Mouse (Mus musculus): ENCODE results near the gene Ankrd22. TPM values are rescaled to one million over a fixed set of nuclear protein-coding genes. Genes with fewer than 3 reads are reported as not detected.

Ankrd22 gene
- 1 to 10 TPM in 1 of 2 experiments, under 1 TPM in 1; 0.42 to 1.4 TPM for polyA plus RNA-seq (2017; shearing (Covaris generic))

DNA sequence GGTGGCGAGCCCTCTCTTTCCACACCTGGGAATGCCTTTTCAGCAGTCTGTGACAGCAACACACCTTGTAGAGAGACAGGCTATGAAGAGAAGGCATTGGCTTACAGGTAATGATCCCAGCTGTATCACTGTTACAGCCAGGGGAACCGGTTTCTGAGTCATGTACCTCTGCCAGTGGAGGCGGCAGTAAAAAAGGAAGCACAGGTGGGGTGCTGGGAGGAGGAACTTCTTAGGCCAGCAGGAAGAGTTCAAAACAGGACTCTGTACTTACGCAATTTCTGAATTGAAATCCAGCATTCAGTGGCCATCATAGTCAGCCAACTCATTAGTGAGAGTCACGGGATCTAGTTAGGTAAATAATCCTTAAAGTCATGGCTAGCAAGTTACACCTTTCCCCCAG lies at the start of gene Ankrd22:
Gene Ankrd22 (minus strand): TSS at position 163 of the 400 bp plus-strand sequence.

DNA sequence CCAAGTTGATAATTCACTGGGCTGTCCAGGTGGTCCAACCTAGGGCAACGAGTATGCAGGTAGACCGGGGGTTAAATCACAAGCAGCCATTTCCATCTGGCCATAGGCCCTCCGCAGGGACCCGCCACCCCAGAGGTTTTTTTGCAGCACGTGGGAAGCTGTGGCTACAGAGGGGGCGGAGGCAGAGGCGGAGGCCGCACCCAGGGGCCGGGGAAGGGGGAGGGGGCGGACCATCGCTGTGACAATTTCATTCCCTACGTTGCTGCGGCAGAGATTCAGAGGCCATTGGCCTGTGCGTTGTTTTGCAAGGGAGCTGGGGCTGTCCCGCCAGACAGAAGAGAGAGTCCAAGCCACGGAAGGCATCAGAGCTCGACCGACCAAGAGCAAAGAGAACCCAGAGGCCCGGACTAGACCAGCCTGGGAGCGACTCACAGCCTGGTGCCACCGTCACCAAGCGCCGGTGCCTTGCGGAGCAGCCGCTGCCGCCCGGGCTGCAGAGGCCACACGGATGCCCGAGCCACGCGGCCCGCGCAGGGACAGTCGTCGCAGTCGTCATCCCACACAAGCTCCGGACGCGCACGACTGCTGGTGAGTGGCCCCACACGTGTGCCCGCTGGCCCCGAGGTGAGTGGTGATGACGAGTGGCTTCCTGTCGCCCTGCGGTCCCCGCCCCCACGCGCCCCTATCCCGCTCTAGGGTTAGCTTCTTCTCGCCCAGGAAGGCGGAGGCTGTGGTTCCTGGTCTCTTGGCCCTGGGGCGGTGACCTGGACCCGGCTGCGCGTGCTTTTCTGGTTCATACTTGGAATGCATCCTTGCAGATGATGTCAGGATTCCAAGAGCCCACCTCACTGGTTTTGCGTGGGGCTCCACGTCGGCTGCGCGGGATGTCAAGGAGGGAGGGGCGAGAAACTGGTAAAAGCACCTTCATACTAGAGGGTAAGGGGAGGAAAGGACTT lies 26.4 kb upstream of the Ankrd22 start, which contains the start of gene Stambpl1:
Gene Stambpl1 (plus strand): TSS at position 222 of the 956 bp plus-strand sequence.

GRCm38 (mm10) chr19:34100633-34101032 lies 65.2 kb downstream of the Ankrd22 start, which contains the start of gene Lipm:
Gene Lipm (plus strand): TSS chr19:34100933.

Other genes starting within 250 kb of the Ankrd22 start
- gene Lipf, start 204.9 kb downstream of the Ankrd22 start, polyA plus RNA-seq (2017; shearing (Covaris generic)), result not detected
- gene Lipk, start 157.8 kb downstream of the Ankrd22 start, polyA plus RNA-seq (2017; shearing (Covaris generic)), result not detected
- not detected for gene Lipn, start 98.7 kb downstream of the Ankrd22 start, polyA plus RNA-seq (2017; shearing (Covaris generic))
- not detected for gene Lipm, start 65.1 kb downstream of the Ankrd22 start, polyA plus RNA-seq (2017; shearing (Covaris generic))
- 100 to 1,000 TPM; 109 to 112 TPM for gene Stambpl1, start 26.2 kb upstream of the Ankrd22 start, polyA plus RNA-seq (2017; shearing (Covaris generic))
- 1 to 10 TPM in 1 of 2 experiments, under 1 TPM in 1; 0.47 to 1.3 TPM for gene Acta2, start 89.5 kb upstream of the Ankrd22 start, polyA plus RNA-seq (2017; shearing (Covaris generic))
- 10 to 100 TPM; 64.5 to 78.1 TPM for gene Fas, start 124.6 kb upstream of the Ankrd22 start, polyA plus RNA-seq (2017; shearing (Covaris generic))

All from inflammation-experienced regulatory T-cells (primary cell).